Mouse (Mus musculus): ENCODE measurements around the gene Socs4. TPM values are rescaled to one million over a fixed set of nuclear protein-coding genes. Genes with fewer than 3 reads are reported as not detected.

The Socs4 gene
- polyA plus RNA-seq, 1 experiment from 2014 or later: 1.8 TPM

Other genes with a start within 250 kb of the Socs4 start
- 5.4 and 5.5 TPM in 2 replicates for gene Gch1, start 87.5 kb upstream of the Socs4 start, polyA plus RNA-seq (2015; fragmentation: Nextera tagmentation; extraction: Ambion mirVana)
- gene Wdhd1, start 74 bp upstream of the Socs4 start, polyA plus RNA-seq (2015; fragmentation: Nextera tagmentation; extraction: Ambion mirVana): 16.4 and 17.3 TPM in 2 replicates
- gene Mapk1ip1l, start 21.3 kb downstream of the Socs4 start, polyA plus RNA-seq (2015; fragmentation: Nextera tagmentation; extraction: Ambion mirVana): 43.1 and 44.5 TPM in 2 replicates
- gene Lgals3, start 90.8 kb downstream of the Socs4 start, polyA plus RNA-seq (2015; fragmentation: Nextera tagmentation; extraction: Ambion mirVana): 2.7 and 4.3 TPM in 2 replicates
- 31.0 and 33.4 TPM in 2 replicates for gene Dlgap5, start 141.5 kb downstream of the Socs4 start, polyA plus RNA-seq (2015; fragmentation: Nextera tagmentation; extraction: Ambion mirVana)
- gene Fbxo34, start 173.5 kb downstream of the Socs4 start, polyA plus RNA-seq (2015; fragmentation: Nextera tagmentation; extraction: Ambion mirVana): 15.1 and 16.0 TPM in 2 replicates

Data from heart, embryonic 13.5 days (tissue).